Mouse (Mus musculus) liver, embryonic 15.5 days (tissue): ENCODE measurements around the gene Taok1. TPM values are rescaled to one million over a fixed set of nuclear protein-coding genes. Genes with fewer than 3 reads are reported as not detected.
"Not testable (repeated sequence)": the region's sequence is repeated elsewhere in the genome, so short reads cannot be mapped to it uniquely, and the experiment has no call there.

Experiments used
- ATAC-seq: fragments of 200-750 bp; cut with Nextera tagmentation; 2 replicates; pipeline ENCODE4 v1.8.0; 2017; ENCODE audit warnings: moderate number of reproducible peaks, mild to moderate bottlenecking, moderate library complexity; ENCODE audit not compliant: insufficient read depth
- H3K27ac ChIP-seq: fragments of 300-500 bp; sonication (generic); replicated peaks from 2 replicates; pipeline ENCODE4 v1.5.1; 2015; ENCODE audit warnings: mild to moderate bottlenecking, inconsistent platforms
- H3K27me3 ChIP-seq: fragments of 300-500 bp; sonication (generic); 2 replicates; pipeline ENCODE4 v1.6.1; 2015; ENCODE audit warnings: mild to moderate bottlenecking, inconsistent platforms
- H3K36me3 ChIP-seq: fragments of 300-500 bp; sonication (generic); replicated peaks from 2 replicates; pipeline ENCODE4 v1.6.1; 2015; ENCODE audit warnings: moderate library complexity, mild to moderate bottlenecking, inconsistent platforms
- H3K4me1 ChIP-seq: fragments of 300-500 bp; sonication (generic); replicated peaks from 2 replicates; pipeline ENCODE4 v1.6.1; 2015; ENCODE audit warnings: inconsistent platforms
- H3K4me2 ChIP-seq: fragments of 300-500 bp; sonication (generic); 2 replicates; pipeline ENCODE4 v1.6.1; 2015; ENCODE audit warnings: moderate library complexity, mild to moderate bottlenecking, inconsistent platforms
- H3K4me3 ChIP-seq: fragments of 300-500 bp; sonication (generic); replicated peaks from 2 replicates; pipeline ENCODE4 v1.5.1; 2015; ENCODE audit warnings: mild to moderate bottlenecking, inconsistent platforms
- H3K9ac ChIP-seq: fragments of 300-500 bp; sonication (generic); 2 replicates; pipeline ENCODE4 v1.6.1; 2015; ENCODE audit warnings: moderate library complexity, mild to moderate bottlenecking, inconsistent platforms
- H3K9me3 ChIP-seq: fragments of 300-500 bp; sonication (generic); replicated peaks from 2 replicates; pipeline ENCODE4 v1.6.1; 2016; ENCODE audit warnings: inconsistent platforms
- WGBS: fragments of 180-500 bp; shearing (Covaris S2); methylation state at CpG from one replicate; pipeline ENCODE4 v1.1.7; 2015; ENCODE audit warnings: mixed read lengths; ENCODE audit not compliant: insufficient replicate concordance; 5-methylcytosine and 5-hydroxymethylcytosine counted together
- polyA plus RNA-seq: library from polyadenylated mRNA; unstranded; fragments of >200 nt; fragmentation: Nextera tagmentation; extraction: Ambion mirVana; gene quantifications from 2 replicates; pipeline ENCODE4 v1.2.1, GENCODE M21; 2015

The Taok1 gene
- 3.6 and 3.7 TPM in 2 replicates for polyA plus RNA-seq

GRCm38 (mm10) chr11:77607538-77608455, at the start of gene Taok1:
Taok1 (minus strand) TSS chr11:77607815.
- H3K4me1 ChIP-seq: peaks cover 33% of the 10 kb centered on the region
- H3K27me3 ChIP-seq: no peaks in the 10 kb centered on the region
- H3K9ac ChIP-seq: peak within 1 kb of the TSS; percentile 97
- H3K4me3 ChIP-seq: peak within 1 kb of the TSS; percentile 88
- peak; percentile 96 for ATAC-seq
- peak within 1 kb of the TSS; percentile 92 for H3K4me2 ChIP-seq
- no peaks in the 10 kb centered on the region for H3K9me3 ChIP-seq
- H3K27ac ChIP-seq: peak within 1 kb of the TSS; percentile 93
- under 1% methylated on average over 65 of the region's 71 CpGs for WGBS
- peaks cover 10% of the 10 kb centered on the region for H3K36me3 ChIP-seq

- not testable (repeated sequence) for H3K36me3 ChIP-seq, H3K4me1 ChIP-seq, ATAC-seq, H3K4me3 ChIP-seq, H3K9me3 ChIP-seq, H3K4me2 ChIP-seq, H3K27me3 ChIP-seq, H3K9ac ChIP-seq, H3K27ac ChIP-seq
- 84% methylated on average over 4 of the region's 4 CpGs for WGBS
These were observed 46.0 kb upstream of the Taok1 start for GRCm38 (mm10) chr11:77653406-77654190.

GRCm38 (mm10) chr11:77652484-77652883, 44.9 kb upstream of the Taok1 start:
- ATAC-seq: no peak
- no peaks in the 10 kb centered on the region for H3K4me1 ChIP-seq
- 47% methylated on average over 6 of the region's 6 CpGs for WGBS
- H3K4me3 ChIP-seq: no peak overlapping the region
- no peaks in the 10 kb centered on the region for H3K27me3 ChIP-seq
- H3K9ac ChIP-seq: no peak overlapping the region
- no peak overlapping the region for H3K27ac ChIP-seq
- no peak overlapping the region for H3K4me2 ChIP-seq
- H3K36me3 ChIP-seq: no peaks in the 10 kb centered on the region
- no peaks in the 10 kb centered on the region for H3K9me3 ChIP-seq

- WGBS: 62% methylated on average over 7 of the region's 7 CpGs
- Histone ChIP-seq H3K9me3 (no peaks in the 10 kb centered on the region), H3K4me3 (no peak overlapping the region), H3K4me1 (no peaks in the 10 kb centered on the region), H3K4me2 (no peak overlapping the region), H3K27ac (no peak overlapping the region), H3K27me3 (no peaks in the 10 kb centered on the region), H3K9ac (no peak overlapping the region), H3K36me3 (no peaks in the 10 kb centered on the region)
- ATAC-seq: no peak
These were observed 41.3 kb upstream of the Taok1 start for GRCm38 (mm10) chr11:77648878-77649277.

GRCm38 (mm10) chr11:77645481-77645880, 37.9 kb upstream of the Taok1 start:
- Histone ChIP-seq H3K27ac (no peak overlapping the region), H3K4me1 (no peaks in the 10 kb centered on the region), H3K9me3 (no peaks in the 10 kb centered on the region), H3K4me3 (no peak overlapping the region), H3K27me3 (0 out of 2 replicates have a peak, but pooled peaks cover 2% of the 10 kb centered on the region), H3K9ac (no peak overlapping the region), H3K36me3 (no peaks in the 10 kb centered on the region), H3K4me2 (no peak overlapping the region)
- WGBS: 58% methylated on average over 4 of the region's 4 CpGs
- no peak for ATAC-seq

GRCm38 (mm10) chr11:77641390-77641789, 33.8 kb upstream of the Taok1 start:
- Histone ChIP-seq H3K4me3 (no peak overlapping the region), H3K36me3 (no peaks in the 10 kb centered on the region), H3K27ac (no peak overlapping the region), H3K27me3 (0 out of 2 replicates have a peak, but pooled peaks cover 4% of the 10 kb centered on the region), H3K9ac (no peak overlapping the region), H3K4me2 (no peak overlapping the region), H3K4me1 (no peaks in the 10 kb centered on the region), H3K9me3 (no peaks in the 10 kb centered on the region)
- 63% methylated on average over 9 of the region's 9 CpGs for WGBS
- no peak for ATAC-seq

- Histone ChIP-seq H3K36me3 (no peaks in the 10 kb centered on the region), H3K27me3 (peaks cover 7% of the 10 kb centered on the region; the same call in 1 of the 2 replicates), H3K4me2 (peak overlapping the region; percentile 75), H3K27ac (no peak overlapping the region), H3K9ac (peak overlapping the region; percentile 53; the same call in 1 of the 2 replicates), H3K9me3 (no peaks in the 10 kb centered on the region), H3K4me1 (peaks cover 39% of the 10 kb centered on the region), H3K4me3 (peak overlapping the region; percentile 52)
- ATAC-seq: no peak
- 11% methylated on average over 8 of the region's 8 CpGs for WGBS
These were observed 22.6 kb upstream of the Taok1 start for GRCm38 (mm10) chr11:77630257-77630670.

- Histone ChIP-seq H3K27ac (no peak overlapping the region), H3K9ac (no peak overlapping the region), H3K27me3 (peaks cover 15% of the 10 kb centered on the region), H3K36me3 (no peaks in the 10 kb centered on the region), H3K4me2 (0 out of 2 replicates have a peak overlapping the region, but pooled peaks have one; percentile 75), H3K4me3 (no peak overlapping the region), H3K9me3 (no peaks in the 10 kb centered on the region), H3K4me1 (peaks cover 47% of the 10 kb centered on the region)
- ATAC-seq: peak; percentile 50; the same call in 1 of the 2 replicates
- 0% methylated on average over 1 of the region's 1 CpGs for WGBS
These were observed 21.9 kb upstream of the Taok1 start for GRCm38 (mm10) chr11:77629476-77629875.

GRCm38 (mm10) chr11:77626596-77627535, 19.3 kb upstream of the Taok1 start:
- Histone ChIP-seq H3K4me1 (peaks cover 53% of the 10 kb centered on the region), H3K9ac (no peak overlapping the region), H3K9me3 (no peaks in the 10 kb centered on the region), H3K4me2 (peak overlapping the region; percentile 43), H3K27ac (peak overlapping the region; percentile 63), H3K27me3 (peaks cover 24% of the 10 kb centered on the region), H3K36me3 (no peaks in the 10 kb centered on the region), H3K4me3 (no peak overlapping the region)
- 28% methylated on average over 5 of the region's 5 CpGs for WGBS
- peak; percentile 59 for ATAC-seq

GRCm38 (mm10) chr11:77625061-77625855, 17.6 kb upstream of the Taok1 start:
- Histone ChIP-seq H3K36me3 (no peaks in the 10 kb centered on the region), H3K9ac (peak overlapping the region; percentile 29; the same call in 1 of the 2 replicates), H3K9me3 (no peaks in the 10 kb centered on the region), H3K4me2 (peak overlapping the region; percentile 61), H3K4me3 (peak overlapping the region; percentile 34), H3K4me1 (peaks cover 50% of the 10 kb centered on the region), H3K27ac (no peak overlapping the region), H3K27me3 (peaks cover 24% of the 10 kb centered on the region)
- no peak for ATAC-seq
- WGBS: 17% methylated on average over 11 of the region's 11 CpGs
